Mouse (Mus musculus) layer of hippocampus, postnatal 25 days (tissue): ENCODE data around the gene Auh. TPM values are rescaled to one million over a fixed set of nuclear protein-coding genes. Genes with fewer than 3 reads are reported as not detected.

Source experiments
- DNase-seq, 2 experiments: peaks; one replicate each; pipeline ENCODE4 v3.0.0; 2022; ENCODE audit warnings: mixed read lengths in 2 of 2, low spot score in 1 of 2; ENCODE audit errors: extremely low spot score in 1 of 2
- total RNA-seq, 2 experiments: library from RNA; stranded (reverse); gene quantifications; 2 replicates each; pipeline ENCODE4 v1.2.3; 2021

The Auh gene
- total RNA-seq, 2 experiments from 2014 or later, result 104 to 110 TPM

DNA sequence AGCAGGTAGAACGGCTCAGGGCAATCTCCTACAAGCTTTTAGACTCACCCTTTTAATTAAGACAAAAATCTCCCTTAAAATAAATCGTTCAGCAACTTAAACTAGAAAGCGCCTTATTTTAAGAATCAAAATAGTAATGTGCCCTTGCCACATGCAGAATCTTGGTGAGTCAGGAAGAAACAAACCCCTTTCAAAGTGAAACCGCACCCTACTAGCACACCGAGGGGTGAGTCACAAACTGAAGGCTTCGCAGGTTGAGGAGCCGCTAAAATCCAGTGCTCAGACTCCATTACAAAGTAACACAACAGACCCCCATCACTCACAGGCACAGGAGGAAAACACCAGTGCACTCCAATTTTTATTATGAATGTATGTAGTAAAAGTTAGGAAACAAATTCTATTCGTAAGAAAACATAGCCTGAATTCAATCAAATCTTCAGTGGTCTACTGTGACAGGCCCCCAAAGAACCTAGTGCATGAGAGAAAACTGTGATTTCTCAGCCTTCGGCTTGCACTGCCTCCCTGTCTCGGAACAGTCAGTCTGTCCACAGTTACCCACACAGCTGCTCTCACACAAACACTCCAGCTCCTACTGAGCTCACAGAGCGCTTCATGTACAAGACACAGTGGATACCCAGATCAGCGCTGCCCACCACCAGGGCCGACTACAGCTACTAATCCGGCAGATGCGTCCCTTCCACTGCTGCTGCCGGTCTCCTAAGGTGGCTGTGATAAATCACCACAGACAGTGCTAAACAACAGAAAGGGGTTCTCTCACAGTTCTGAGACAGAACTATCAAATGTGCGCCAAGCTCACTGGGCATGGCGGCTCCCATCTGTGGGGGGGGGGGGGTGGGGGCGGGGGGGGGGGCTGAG is 46.2 kb downstream of the Auh start:
- DNase-seq, result no peak

DNA sequence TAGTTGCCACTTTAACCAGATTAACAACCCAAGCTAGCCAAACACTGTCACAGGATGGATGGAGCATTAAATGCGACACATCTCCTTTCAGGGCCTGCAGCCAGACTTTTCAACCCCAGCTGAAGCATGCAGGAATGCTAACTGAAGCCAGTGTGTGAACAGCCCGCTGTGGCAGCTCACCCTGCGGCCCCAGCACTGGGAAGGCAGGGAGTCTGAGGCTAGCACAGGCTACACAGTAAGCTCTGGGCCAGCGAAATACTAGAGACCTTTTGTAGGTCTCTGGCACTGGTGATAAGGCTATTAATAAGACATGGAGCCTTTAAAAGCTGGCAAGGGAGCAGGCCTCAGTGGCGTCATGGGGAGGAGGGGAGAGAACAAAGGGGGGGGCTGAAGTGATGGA is 49.1 kb downstream of the Auh start:
- no peak for DNase-seq

DNA sequence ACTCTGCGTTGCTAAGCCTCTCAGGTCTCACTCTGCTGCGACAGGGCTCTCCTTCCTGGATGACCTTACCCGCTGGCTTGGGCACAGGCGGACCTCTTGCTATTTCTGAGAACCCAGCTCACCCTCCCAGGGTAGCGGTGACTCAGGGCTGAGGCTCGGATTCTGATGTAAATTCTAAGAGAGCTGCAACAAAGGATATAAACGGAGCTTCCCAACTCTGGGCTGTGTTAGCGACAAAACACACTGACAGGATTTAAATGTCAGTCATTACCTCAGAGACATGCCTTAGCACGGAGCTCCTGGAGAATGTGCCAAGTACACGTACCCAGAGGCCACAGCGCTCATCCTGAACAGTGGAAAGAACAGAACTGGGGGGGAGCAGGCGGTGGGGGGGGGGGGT is 49.6 kb downstream of the Auh start:
- DNase-seq, result no peak

DNA sequence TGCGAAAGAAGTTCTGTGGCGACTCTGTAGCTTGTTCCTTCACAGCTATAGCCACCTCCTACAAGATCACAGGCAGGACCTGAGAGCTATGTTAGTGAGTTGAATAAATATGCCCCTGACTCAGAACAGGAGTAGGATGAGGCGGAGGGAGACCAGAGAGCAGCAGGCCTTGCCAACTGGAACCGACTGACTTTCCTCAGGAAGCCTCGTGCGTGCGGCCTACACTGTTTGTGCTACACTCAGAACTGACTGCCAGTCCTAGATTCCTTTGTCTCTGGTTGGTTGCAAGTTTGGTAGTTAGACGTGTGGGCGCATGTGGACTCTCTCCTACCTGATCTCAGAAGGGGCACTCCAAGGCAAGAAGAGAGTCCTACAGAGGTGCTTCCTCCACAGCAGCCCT is 50.2 kb downstream of the Auh start:
- DNase-seq, result no peak

DNA sequence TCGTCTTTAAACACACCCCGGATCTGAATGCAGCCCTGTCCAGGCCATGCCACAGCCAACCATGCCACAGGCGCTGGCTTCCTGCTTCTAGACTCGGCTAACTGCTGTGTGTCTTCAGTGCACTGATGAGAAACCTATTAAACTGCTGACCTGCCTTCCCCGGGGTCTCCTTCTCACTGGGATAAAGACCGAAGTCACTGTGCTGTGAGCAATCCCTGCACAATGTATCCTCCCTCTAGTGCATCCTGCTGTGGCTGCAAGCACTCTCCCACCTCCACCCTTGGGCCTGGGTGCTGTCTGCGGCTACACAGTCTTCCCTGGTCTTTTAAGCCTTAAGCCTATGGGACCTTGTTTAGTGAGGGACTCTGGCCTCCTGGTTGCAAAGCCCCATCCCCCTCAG is 50.7 kb downstream of the Auh start:
- no peak for DNase-seq

DNA sequence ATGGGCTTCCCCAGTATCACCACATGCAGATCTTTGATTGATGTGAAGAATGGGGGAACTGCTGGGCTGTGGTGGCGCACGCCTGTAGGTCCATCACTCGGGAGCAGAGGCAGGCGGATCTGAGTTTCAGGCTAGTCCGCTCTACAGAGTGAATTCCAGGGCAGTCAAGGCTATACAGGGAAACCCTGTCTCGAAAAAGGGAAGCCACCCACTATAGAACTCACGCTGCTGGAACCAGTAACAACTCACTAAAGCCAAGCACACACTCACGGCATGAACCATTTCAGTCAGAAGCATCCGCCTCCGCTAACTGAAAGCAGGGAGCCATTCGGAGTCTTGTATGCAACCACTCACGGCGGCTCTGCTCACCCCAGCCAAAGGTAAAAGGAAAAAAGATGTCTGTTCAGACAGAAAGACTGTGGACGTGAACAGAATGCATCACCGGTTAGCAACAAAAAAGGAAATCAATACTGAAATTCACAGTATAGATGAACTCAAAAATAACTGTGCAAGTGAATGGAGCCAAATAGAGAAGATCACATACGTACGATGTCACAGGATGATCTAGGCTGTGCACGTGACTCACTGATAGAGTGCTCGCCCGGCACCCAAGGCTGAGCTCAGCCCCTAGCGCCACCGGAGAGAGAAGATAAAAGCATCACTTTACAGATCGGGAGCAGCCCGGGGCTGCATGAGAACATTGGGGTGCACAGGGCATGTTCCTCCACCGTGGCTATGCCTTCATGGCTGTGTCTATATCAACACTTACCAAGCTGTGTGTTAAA is 53.7 kb downstream of the Auh start:
- DNase-seq, result no peak

DNA sequence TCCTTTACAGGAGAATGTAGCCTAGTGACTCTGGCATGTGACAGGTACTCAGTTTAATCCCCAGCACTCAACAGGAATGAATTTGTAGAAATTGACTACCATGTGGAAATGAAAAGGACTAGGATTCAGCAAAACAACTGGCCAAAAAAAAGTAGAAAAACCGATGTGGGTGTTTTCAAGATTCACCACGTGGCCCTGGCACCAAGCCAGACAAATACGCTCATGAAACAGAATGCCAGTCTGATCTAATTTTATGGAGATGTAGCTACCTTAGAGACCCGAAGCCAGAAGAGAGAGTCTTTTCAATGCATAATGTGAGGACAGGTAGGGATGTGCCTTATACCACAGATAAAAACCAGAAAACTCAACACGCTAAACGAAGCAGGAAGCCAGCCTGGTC is 54.4 kb downstream of the Auh start:
- no peak for DNase-seq

DNA sequence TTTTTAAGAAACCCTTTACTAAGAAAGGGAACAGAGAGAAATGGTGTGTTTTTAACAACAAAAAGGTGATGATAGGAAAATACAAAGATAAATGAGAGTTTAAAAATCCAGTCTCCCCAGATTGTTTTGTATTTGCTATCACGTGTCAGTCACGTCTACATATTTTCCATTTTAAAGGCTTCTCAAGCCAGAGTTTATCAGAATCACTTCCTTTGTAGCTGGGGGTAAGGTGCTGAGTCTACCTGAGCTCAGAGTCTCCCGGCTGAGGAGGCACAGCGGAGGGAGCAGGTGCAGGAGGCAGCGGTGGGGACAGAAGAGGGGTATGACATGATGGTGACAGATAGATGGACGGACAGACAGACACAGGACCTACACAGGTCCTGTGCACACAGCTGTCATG is 55.1 kb downstream of the Auh start:
- no peak for DNase-seq

DNA sequence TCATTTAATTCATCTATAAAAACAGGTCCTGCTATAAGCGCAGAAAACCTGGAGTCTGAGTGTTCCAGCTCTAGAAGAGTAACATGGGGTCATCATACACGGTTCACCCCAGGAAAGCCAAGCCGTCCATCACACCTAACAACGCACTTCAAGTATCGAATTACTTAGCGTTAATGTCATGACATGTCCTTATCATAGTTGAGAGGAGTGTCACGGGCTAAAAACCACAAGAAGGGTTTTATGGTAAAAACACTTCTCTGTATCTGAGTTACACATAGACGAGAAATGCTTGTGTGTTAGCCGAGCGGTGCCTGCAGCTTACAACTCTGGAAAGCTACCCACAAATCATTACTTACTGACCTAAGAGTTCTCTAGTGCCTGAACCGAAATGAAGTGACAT is 55.6 kb downstream of the Auh start:
- no peak for DNase-seq

DNA sequence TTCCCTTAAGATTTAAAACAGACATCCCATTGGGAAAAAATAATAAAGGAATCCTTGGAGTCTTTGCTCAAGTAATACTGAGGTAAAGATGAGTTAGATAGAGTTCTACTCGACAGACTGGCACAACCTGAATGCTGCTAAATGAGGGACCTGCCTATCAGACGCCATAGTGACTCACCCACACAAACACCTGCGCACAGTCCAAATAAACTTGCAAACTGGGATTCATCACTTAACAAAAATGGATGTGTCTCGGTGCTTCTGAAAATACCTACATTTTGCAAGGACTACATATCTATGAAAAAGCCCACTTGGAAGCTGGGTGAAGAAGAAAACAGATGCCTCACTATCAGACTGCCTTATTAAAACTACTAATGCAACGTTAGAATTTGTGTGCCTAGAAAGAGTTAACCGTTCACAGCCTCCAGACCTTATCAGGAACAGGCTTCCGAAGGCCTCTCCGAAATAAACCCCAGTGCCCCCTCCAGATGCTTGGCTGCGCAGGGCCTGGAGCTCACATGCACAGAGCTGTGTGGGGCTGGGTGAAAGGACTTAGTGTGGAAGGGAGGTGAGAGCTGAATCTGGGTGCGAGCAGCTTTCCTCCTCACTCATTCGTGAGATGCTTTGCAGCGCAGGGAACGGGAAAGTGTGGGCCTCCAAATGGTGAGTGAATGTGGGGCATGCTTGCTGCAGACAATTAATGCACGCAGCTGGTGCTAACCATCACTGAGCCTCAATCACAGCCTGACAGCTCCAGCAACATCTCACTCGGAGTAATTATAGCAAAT is 63.3 kb downstream of the Auh start:
- no peak for DNase-seq

DNA sequence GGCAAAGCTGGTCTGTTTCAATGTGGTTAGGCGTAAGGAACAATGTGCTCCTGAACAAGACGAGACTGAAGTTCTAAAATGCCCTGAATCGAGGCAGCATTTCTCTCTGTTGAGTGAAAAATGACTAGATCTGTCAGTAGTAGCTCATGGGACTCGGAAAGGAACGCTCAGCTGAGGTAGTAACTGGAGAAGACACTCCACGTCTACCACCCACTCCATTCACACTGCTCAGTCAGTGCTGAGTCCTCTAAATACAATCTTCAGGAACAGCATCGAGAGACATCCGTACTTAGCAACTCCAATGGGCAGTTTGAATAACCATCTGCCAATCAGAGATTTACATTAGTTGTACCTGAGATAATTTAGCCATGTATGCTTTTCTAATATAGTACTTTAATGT is 66.0 kb downstream of the Auh start:
- DNase-seq, result no peak

DNA sequence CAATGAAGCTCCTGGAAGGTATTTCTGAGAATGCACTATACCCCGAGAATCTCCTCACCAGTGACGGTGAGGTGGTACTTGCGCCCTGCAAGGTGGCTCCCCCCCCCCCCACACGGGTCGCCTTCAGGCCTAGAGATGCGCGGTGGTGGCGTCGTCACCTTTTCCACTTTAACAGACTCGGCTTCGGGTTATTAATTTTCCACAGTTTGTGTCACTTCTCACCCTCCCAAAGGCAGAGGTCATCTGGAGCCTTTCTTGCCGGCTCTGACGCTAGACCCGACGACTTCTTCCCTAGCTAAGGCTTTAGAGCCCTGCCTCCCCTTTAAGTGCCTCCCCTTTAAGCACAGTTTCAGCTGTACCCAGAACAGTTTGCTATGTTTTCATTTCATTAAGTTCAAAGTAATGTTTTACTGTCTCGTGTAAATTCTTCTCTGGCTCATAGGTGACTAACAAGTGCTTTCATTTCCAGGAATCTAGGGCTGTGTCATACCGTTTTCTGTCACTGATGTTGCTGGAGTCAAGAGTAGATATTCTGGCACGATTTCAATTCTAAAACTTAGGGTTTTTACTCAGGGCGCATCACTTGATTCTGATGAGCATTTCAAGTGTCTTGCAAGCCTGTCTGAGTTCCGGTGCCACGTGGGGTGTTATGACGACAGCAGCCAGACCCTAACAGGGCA is 69.3 kb downstream of the Auh start:
- no peak for DNase-seq

DNA sequence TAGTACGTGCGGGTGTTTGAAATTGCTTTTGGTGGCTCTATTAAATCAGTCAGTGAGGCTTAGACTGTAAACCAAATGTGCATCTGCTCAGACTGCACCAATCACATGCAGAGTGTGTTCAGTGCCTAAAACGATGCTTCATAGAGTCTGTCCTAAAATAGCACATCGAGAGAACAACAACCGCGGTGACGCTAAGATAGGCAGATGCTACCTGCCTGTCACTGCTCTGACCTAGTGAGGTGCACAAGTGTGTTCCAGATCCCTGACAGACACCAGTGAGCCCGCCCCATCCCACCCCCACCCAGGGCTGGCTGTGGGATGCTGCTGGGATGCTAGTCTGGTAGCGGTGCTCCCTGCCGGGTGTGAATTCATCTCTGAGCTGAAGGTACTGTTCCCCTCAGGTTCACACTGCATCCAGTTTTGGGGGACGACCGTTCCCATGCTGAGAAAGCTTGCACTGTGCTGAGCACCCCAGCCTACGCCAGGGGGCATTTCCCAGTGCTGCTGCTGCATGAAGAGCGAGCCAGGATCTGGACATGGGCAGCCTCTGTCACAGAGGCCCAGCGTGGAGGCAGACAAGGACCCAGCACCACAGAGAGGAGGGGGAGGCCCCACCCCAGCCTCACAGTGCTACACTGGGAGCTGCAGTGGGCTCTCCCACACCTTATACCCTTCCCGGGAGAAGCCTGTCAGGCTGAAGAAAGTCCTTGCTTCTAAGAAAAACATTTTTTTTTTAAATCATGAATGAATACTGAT is 70.2 kb downstream of the Auh start:
- DNase-seq, result no peak

DNA sequence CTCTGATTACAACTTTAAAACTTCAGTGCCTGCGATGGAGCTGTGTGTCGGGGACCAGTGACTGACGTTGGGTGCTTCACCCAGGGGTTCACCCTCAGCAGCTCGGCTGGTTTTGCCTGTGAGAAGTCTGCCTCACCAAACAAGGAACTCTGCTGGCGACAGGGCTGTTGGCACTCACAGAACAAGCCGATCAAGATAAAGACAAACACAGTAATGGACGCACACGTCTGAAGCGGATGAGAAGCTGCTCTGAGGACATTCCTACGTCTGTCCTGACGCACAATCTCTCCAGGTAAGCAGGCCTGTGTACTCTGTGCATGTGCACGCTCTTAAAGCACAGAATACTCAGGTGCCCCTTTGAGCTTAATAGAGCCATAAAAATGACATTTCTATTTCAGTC is 71.1 kb downstream of the Auh start:
- no peak for DNase-seq

DNA sequence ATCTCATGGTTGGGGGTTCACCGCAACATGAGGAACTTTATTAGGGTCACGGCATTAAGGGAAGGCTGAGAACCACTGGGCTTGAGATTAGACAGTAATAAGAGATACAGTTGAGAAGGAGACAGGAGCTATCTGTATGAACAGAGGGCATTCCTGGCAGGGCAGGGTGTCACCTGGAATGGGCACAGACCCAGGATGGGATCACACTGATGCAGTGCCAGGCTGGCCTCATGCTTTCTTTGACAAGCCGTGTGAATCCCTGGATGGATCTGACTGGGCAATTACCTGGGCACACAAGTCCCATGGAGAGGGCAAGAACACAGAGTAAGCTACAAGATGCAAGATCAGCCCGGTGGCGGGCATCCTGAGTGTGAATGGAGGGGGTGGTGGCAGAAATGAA is 71.7 kb downstream of the Auh start:
- DNase-seq, result no peak

DNA sequence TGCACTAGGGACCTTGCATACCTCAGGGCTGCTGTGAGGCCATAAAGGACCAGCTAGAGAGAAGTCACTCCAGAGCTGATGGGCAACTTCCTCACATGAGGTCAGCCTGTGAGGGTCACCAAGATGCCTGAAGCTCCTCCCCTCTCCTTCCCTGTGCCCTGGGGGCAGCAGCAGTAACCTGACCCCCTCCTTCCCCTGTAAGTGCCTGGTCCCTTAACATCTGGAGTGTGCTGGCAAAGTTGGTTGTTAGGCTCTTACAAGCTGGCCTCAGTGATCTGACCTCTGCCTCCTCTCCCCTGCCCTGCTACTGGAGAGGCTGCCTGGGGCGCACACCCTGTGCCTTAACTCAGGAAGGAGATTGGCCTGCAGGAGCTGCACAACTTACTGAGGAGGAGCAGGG is 75.9 kb downstream of the Auh start:
- DNase-seq, result no peak

DNA sequence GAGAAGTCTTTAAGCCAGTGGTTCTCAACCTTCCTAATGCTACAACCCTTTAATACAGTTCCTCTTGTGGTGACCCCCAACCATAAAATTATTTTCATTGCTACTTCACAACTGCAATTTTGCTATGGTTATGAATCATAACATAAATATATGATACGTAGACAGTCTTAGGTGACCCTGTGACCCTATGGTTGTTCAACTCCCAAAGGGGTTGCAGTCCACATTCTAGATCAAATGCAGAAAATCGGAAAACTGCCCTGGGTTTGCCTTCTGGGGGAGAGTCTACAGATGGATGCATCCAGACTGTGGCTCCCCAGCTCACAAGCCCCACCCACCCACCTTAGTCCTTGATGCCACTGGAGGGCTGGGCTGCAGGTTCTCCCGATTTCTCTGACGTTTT is 77.6 kb downstream of the Auh start:
- DNase-seq, result no peak

DNA sequence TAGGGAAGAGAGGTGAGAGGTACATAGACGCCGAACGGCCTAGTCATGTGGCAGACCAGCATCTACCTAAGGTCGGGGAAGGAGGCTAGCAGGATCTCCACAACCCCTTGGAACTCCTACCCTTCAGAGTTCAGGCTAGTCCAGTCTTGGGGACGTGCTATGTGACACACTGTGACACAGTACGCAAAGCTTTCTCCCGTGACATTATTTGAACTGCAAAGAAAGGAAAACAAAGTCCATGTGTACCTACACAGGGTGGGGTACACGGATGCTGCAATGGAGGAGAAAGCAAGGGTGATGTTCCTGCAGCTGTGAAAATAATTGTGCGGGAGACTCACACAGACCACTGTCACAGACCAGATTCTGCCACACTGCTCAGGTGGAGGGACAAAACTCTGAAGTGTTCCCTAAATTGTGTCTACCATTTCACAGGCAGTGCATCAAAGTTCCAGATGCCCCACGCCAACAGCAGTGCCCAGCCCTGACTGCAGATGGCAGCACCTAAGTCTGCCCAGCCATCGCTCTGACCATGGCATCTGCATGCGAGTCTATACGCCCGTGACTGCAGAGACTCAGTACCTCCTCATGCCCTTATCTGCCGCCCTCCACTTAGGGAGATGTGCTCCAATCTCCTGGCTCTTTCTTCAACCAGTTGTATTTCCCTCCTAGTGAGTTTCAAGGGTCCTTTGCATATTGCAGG is 79.3 kb downstream of the Auh start:
- DNase-seq, result no peak

DNA sequence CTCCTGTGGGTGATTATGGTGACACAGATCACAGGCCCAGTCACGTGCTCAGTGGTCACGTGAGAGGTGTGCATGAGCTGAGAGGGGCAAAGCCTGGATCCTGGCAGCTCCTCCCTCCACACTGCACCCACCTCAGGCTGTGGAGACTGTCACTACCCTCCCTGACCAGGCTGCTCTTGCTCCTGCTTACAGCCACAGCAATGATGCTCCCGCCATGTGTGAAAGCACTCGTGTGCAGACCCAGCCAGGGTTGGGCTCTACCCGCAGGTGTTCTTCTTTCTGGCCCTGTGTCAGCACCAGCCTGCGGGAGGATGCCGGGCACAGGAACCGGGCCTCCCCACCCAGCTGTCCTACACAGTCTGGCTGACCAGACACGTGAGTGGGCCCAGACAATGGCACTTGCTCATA is 80.1 kb downstream of the Auh start:
- no peak for DNase-seq
